Mouse (Mus musculus) activated CD4-positive, CD25-positive, alpha-beta regulatory T cell (primary cell): ENCODE data around the gene Scai. TPM values are rescaled to one million over a fixed set of nuclear protein-coding genes. Genes with fewer than 3 reads are reported as not detected.

ENCODE experiments used
- polyA plus RNA-seq, 2 experiments: library from polyadenylated mRNA; unstranded; fragments of 100-300 nt; shearing (Covaris generic); gene quantifications; one replicate each; pipeline ENCODE4 v1.2.1; 2017

Gene Scai
- 10 to 100 TPM; 17.6 to 20.0 TPM for polyA plus RNA-seq

DNA sequence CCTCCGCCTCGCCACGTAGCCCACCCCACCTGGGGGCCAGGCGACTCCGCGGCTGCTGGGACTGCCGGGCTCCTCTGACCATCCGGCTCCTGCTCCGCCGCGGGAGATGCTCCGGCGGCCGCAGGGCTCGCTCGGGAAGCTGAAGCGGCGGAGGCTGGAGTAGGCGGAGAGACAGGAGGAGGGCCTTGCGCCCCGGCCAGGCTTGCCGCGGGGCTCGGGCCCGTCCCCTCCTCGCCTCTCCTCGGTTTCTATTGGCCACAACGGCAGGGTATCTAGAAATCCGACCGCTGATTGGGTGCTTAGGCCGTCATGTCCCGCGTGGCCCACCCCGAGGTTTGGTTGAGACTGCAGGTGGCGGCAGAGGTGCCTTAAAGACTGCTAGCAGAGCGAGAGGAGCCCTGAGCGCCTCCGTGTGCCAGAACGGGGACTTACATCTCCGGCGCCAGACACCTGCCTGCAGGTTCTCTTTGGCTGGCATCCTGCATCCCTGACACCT lies at the start of gene Scai:
Gene Scai, minus strand, starts transcription at position 174 of the 496 bp plus-strand sequence.

DNA sequence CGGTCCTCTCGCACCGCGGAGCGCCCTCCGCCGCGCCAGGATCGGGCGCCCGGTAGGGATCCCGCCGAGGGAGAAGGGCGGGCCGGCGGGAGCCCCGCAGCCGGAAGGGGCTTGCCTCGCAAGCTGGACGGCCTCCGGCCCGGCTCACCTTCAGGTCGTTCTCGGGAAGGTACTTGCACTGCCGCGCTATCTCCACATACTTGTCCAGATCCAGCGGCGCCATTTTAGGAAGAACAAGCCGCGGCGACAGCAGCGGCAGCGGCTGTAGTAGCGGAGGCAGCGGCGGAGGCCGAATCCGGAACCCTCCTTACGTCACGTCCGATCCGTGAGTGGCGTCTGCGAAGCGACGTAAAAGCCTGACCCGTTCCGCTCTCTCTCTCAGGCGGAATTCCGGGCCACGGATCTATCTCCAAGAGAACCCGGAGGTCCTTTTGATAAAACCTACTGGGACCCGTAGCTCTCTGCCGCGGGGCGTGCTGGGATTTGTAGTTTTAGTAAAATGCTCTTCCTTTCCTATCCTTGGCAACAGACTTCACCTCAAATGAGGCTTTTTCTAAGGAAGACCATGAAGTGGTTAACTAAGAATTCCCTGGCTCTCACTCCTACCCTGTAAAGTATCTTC lies 35.6 kb upstream of the Scai start, which contains the start of gene Ppp6c:
Gene Ppp6c, minus strand, starts transcription at position 433 of the 622 bp plus-strand sequence.

DNA sequence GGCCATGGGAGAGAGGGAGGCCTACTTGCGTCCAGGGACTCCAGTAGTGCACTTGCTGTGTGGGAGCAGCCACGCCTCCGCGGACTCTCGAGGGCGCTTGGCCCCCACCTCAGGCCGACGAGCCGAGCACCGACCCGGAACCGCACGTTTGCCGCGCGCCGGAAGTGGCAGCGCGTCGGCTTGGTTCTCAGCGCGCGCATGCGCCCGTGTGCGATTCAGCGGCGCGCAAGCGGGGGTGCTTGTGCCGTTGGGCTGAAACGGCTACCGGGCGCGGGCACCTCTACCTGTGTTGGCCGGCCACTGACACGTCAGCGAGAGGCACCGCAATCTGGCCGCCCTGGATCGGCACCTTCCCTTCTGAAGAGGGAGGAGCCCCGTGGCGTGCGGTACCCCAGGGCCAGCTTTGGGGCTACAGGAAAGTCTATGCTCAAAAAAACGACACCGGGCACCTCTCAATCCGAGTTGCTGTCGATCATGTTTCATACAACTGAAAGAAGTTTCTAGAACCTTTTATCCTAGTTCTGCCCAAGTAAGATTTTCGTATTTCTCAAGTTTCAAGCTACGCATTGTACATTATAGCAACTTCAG lies 125.0 kb downstream of the Scai start, which contains the start of gene Golga1:
Gene Golga1, minus strand, starts transcription at position 142 of the 588 bp plus-strand sequence.

Other genes starting within 250 kb of the Scai start
- gene Wdr38, start 193.3 kb downstream of the Scai start, polyA plus RNA-seq: under 1 TPM; 0.69 to 0.81 TPM
- 100 to 1,000 TPM; 230 to 240 TPM for gene Arpc5l, start 185.4 kb downstream of the Scai start, polyA plus RNA-seq
- 100 to 1,000 TPM; 332 to 637 TPM for gene Rpl35, start 185.1 kb downstream of the Scai start, polyA plus RNA-seq
- gene Golga1, start 125.2 kb downstream of the Scai start, polyA plus RNA-seq: 10 to 100 TPM; 28.6 to 33.4 TPM
- 100 to 1,000 TPM; 114 to 116 TPM for gene Ppp6c, start 35.7 kb upstream of the Scai start, polyA plus RNA-seq